Mouse (Mus musculus): ENCODE measurements at regions not wholly inside any gene's neighbourhood (a gene's known extent, or its start where the extent isn't known, plus 50 kb on each side); places are given as distances from the start of the nearest gene placed in this dataset.

- no peak for DNase-seq (ENCODE audit: low read depth, low spot score)
Measured at GRCm38 (mm10) chr17:7633382-7634290, 193.5 kb downstream of the Fndc1 start.

- DNase-seq (ENCODE audit: low read depth, low spot score): no peak
Measured at GRCm38 (mm10) chr17:7625746-7626145, 201.4 kb downstream of the Fndc1 start.

GRCm38 (mm10) chr17:7623392-7623791 is 203.7 kb downstream of the Fndc1 start:
- DNase-seq (ENCODE audit: low read depth, low spot score): no peak

- no peak for DNase-seq (ENCODE audit: low read depth, low spot score)
Measured at GRCm38 (mm10) chr17:7621262-7621661, 205.8 kb downstream of the Fndc1 start.

GRCm38 (mm10) chr17:7620166-7620565 is 206.9 kb downstream of the Fndc1 start:
- DNase-seq (ENCODE audit: low read depth, low spot score): no peak

DNA sequence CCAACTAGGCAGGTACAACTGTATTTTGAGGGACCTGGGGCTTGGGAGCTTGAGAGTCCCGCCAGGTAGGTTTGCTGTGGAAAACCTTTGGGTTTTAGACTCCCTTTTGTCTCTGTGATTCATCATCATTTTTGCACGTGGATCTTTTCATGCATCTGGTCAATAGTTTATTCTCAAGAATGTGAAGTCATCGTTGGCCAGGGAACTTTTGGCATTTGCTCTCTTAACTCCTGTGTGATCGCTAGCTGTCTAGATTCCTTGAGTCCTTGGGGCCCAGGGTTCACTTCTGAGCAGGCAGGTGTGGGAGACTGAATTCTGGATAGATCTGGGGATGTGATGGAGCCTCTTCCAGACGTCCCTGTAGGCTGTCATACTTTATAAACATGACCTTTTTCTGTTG is 207.5 kb downstream of the Fndc1 start:
- no peak for DNase-seq (ENCODE audit: low read depth, low spot score)

GRCm38 (mm10) chr17:7608046-7608445 is 219.1 kb downstream of the Fndc1 start:
- no peak for DNase-seq (ENCODE audit: low read depth, low spot score)

GRCm38 (mm10) chr17:7607431-7607830 is 219.7 kb downstream of the Fndc1 start:
- no peak for DNase-seq (ENCODE audit: low read depth, low spot score)

GRCm38 (mm10) chr17:7604813-7605504 is 219.7 kb upstream of the Unc93a2 start:
- no peak for DNase-seq (ENCODE audit: low read depth, low spot score)

DNA sequence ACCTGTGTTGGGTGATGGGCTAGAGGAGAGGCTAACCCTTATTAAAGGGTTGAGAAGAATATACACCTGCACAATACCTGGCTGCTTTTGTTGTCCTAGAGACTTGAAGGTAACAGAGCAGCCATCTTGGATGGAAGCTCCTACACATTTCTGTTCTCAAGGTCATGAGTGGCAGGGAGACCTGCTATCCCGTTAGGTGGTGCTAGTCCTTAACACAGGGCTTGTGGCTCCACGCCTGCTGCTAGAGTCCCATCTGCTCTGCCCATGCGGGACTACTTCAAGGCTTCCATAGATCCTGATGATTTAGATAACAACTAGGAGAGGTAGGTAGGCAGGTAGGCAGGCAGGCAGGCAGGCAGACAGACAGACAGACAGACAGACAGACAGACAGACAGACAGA is 218.8 kb upstream of the Unc93a2 start:
- DNase-seq (ENCODE audit: low read depth, low spot score): no peak

- DNase-seq (ENCODE audit: low read depth, low spot score): no peak
Measured at GRCm38 (mm10) chr17:7600555-7600954, 215.3 kb upstream of the Unc93a2 start.

DNA sequence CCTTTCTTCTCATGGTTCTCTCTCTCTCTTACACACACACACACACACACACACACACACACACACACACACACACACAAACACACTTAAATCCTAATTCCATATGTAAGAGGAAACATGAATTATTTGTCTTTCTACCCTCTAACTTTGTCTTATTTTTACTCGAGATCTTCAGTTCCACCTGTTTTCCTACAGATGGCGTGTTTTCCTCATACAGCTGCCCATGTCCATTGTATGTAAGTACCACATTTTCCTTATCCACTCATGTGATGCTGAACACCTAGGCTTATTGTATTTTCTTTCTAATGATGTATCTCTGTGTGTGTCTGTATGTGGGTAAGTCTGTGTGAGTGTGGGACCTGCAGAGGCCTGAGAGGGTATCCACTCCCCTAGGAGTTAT is 212.2 kb upstream of the Unc93a2 start:
- DNase-seq (ENCODE audit: low read depth, low spot score): no peak

DNA sequence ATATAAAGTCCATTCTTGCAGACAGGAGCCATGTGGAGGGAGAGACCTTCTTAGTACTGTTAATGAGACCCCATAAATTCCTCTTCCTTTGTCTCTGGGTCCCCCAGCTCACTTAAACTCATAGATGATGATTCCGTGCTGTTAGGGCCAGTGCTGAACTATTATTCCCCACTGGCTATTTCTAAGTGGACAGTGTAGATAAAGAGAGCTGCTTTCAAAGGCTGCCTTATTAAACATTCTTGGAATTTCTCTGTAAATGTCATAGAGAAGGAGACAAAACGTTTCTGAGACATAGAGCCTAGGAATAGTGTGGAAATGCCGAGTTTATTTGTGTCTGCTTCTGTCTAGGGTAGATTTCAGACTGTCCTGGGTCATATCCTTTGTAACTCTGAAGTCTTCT is 209.5 kb upstream of the Unc93a2 start:
- no peak for DNase-seq (ENCODE audit: low read depth, low spot score)

DNA sequence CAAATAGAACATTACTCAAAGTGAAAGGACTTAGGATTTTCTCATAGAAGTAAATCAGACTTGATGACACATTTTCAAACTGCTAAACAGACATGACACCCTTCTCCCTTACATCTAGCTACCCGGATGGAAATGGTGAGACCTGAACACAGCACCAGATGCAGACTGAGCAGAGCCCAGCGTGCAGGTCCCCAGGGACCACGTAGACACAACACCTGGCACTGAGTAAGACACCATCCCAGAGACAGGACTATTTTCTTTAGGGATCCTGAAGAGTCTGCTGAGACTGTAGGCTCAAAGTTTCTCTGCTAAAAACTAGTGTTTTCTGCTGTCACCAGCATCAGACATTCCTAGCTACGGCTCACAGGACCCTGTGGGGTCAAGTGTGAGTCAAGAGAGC is 207.2 kb upstream of the Unc93a2 start:
- DNase-seq (ENCODE audit: low read depth, low spot score): no peak

DNA sequence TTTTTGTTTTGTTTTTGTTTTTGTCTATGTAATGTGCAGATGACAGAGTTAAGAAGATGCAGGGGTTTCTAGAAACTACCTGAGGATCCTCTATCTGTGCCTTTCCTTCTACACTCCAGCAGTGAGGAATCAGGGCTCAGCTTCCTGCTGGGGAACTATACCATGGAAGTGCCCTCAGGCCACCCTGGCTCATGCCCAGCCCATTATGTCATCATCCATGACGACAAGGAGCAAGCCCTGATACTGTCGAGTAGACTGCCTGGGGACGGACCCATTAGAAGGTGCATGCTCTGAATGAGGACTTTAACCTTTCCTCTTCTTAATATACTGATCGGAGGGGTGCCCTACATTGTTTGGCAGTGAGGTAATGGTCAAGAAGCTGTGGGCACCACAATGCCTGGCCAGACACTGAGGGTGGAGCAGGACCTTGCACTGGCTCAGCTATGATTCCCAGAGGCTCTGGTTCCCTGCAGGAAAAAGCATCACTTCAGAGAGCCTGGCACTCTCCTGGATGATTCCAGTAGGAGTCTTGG is 197.7 kb upstream of the Unc93a2 start:
- no peak for DNase-seq (ENCODE audit: low read depth, low spot score)

DNA sequence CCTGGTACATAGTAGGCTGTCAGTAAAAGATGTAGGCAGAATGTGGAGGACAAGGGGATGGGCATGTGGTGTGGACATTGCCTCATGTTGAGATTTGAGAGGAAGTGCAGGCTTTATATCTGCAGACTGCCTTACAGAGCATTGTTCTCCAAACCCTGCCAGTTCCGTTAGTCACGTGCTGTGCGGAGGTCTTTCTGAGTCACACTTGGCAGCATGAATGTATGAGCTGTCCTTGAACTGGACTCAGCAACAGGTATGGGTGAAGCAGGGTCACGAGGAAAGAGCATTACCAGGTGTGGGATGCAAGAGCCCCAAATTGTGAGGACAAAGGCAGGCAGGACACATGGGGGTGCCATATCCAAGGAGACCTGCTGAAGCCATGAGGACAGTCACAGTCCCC is 193.8 kb upstream of the Unc93a2 start:
- DNase-seq (ENCODE audit: low read depth, low spot score): no peak

DNA sequence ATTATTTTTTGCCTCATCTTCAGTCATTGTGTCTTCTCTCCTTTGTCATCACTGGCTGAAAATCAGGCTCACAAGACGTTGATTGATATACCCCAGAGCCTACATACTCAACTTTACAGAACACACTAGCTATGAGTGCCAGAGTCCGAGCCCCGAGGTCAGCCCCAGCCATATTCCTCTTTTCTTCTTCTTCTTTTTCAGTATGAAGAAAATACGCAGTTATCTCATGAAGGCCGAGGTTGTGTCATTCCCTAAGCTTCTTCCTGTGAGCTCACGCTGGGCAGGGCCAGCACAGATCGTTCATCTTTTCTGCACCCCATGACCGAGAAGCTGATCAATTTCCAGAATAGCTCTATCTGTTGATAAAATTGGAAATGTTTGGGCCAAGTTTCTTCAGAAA is 192.7 kb upstream of the Unc93a2 start:
- DNase-seq (ENCODE audit: low read depth, low spot score): no peak

DNA sequence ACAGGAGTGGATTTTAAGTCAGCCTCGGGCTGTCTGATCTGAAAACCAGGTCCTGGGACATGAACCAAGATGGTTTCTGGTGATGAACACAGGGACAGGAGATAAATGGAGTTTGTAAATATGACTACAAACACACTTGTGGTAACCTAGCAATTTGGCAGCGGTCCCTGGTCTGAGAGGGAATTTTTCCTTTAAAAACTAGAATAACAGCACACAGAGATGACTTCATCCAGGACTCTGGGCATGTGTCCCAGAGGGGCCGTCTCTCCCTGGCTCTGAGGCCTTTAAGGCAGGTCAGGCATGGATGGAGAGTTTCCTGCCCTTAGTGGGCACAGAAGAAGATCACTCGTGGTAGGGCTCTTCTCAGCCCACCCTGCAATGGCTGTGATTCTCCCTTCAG is 192.0 kb upstream of the Unc93a2 start:
- no peak for DNase-seq (ENCODE audit: low read depth, low spot score)

- no peak for DNase-seq (ENCODE audit: low read depth, low spot score)
Measured at GRCm38 (mm10) chr17:7571481-7571880, 186.2 kb upstream of the Unc93a2 start.

DNA sequence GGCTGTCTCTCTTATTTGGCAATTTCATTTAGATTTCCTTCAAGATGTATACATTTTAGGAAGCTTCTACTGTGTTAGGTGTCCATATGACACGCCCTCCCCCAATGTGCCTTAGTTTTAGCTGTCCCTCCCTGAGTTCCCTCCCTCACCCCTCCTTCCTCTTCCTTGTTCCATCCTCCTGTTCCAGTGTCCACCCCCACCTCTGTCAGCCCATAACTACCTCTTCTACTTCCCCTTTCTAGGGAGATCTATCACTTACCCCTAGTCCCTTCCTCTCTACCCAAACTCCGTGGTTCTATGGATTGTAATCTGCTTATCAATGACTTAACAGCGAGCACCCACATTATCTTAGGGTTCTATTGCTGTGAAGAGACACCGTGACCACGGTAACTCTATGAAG is 183.2 kb upstream of the Unc93a2 start:
- no peak for DNase-seq (ENCODE audit: low read depth, low spot score)

- DNase-seq (ENCODE audit: low read depth, low spot score): no peak
Measured at GRCm38 (mm10) chr17:7565771-7566170, 180.5 kb upstream of the Unc93a2 start.

- peak; percentile 80 for DNase-seq (ENCODE audit: low read depth, low spot score)
Measured at GRCm38 (mm10) chr17:7562940-7563339, 177.7 kb upstream of the Unc93a2 start.

DNA sequence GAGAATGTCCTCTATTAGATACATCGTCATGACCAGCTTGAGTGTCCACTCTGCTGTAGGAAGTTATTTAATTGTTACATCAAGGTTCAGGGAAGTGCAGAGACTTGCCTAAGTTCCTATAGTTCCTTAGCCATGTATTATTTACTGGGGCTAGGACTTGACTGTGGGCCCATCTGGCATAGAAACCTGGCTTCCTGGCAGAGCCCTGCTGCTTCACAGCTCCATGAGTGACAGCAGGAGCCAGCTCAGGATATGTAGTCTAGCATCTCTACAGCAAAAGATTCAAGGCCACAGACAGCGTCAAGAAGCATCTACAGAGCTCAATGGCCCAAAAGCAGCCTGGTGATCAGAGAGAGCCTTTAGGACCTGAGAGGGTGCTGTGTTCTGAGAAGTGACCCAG is 163.2 kb upstream of the Unc93a2 start:
- no peak for DNase-seq (ENCODE audit: low read depth, low spot score)
